Mouse (Mus musculus): Measurements from ENCODE around the gene Susd1. TPM values are rescaled to one million over a fixed set of nuclear protein-coding genes. Genes with fewer than 3 reads are reported as not detected.

The Susd1 gene
- polyA plus RNA-seq, 1 experiment from 2014 or later, result 10.1 TPM

GRCm38 (mm10) chr4:59450906-59451305 lies 12.5 kb upstream of the Susd1 start:
- H3K27me3 ChIP-seq, result no peaks in the 10 kb centered on the region
- H3K4me2 ChIP-seq, result no peak overlapping the region
- H3K9me3 ChIP-seq (replicated peaks), result 0 out of 2 replicates have a peak, but pooled peaks cover 6% of the 10 kb centered on the region
- H3K4me3 ChIP-seq (replicated peaks), result no peak overlapping the region
- no peak for ATAC-seq (replicated peaks; ENCODE audit: low FRiP score)
- no peaks in the 10 kb centered on the region for H3K36me3 ChIP-seq
- H3K27ac ChIP-seq, result peak overlapping the region; percentile 29
- H3K4me1 ChIP-seq, result peaks cover 24% of the 10 kb centered on the region
- no peak overlapping the region for H3K9ac ChIP-seq
- 90% methylated on average over 3 of the region's 3 CpGs for WGBS

GRCm38 (mm10) chr4:59450234-59450854 lies 11.9 kb upstream of the Susd1 start:
- Histone ChIP-seq H3K27ac (peak overlapping the region; percentile 29; the same call in 1 of the 2 replicates), H3K4me3 (replicated peaks) (no peak overlapping the region), H3K27me3 (no peaks in the 10 kb centered on the region), H3K4me1 (peaks cover 27% of the 10 kb centered on the region), H3K36me3 (no peaks in the 10 kb centered on the region), H3K4me2 (no peak overlapping the region), H3K9ac (no peak overlapping the region), H3K9me3 (replicated peaks) (0 out of 2 replicates have a peak, but pooled peaks cover 6% of the 10 kb centered on the region)
- ATAC-seq (replicated peaks; ENCODE audit: low FRiP score), result no peak
- WGBS, result 80% methylated on average over 6 of the region's 6 CpGs

GRCm38 (mm10) chr4:59447296-59447695 lies 8.9 kb upstream of the Susd1 start:
- no peak overlapping the region for H3K4me2 ChIP-seq
- no peaks in the 10 kb centered on the region for H3K36me3 ChIP-seq
- ATAC-seq (replicated peaks; ENCODE audit: low FRiP score), result no peak; the same call in 1 of the 2 replicates
- H3K9ac ChIP-seq, result no peak overlapping the region
- 0 out of 2 replicates have a peak, but pooled peaks cover 6% of the 10 kb centered on the region for H3K9me3 ChIP-seq (replicated peaks)
- 68% methylated on average over 1 of the region's 1 CpGs for WGBS
- no peaks in the 10 kb centered on the region for H3K27me3 ChIP-seq
- H3K27ac ChIP-seq, result no peak overlapping the region; the same call in 1 of the 2 replicates
- no peak overlapping the region for H3K4me3 ChIP-seq (replicated peaks)
- peaks cover 20% of the 10 kb centered on the region for H3K4me1 ChIP-seq

- Histone ChIP-seq H3K4me1 (peaks cover 16% of the 10 kb centered on the region), H3K4me3 (replicated peaks) (no peak overlapping the region), H3K27ac (no peak overlapping the region), H3K4me2 (no peak overlapping the region), H3K9ac (no peak overlapping the region), H3K9me3 (replicated peaks) (0 out of 2 replicates have a peak, but pooled peaks cover 6% of the 10 kb centered on the region), H3K27me3 (no peaks in the 10 kb centered on the region), H3K36me3 (no peaks in the 10 kb centered on the region)
- 57% methylated on average over 6 of the region's 6 CpGs for WGBS
- ATAC-seq (replicated peaks; ENCODE audit: low FRiP score), result no peak
Observed at GRCm38 (mm10) chr4:59445516-59445915, 7.1 kb upstream of the Susd1 start.

- WGBS, result 76% methylated on average over 3 of the region's 3 CpGs
- Histone ChIP-seq H3K36me3 (no peaks in the 10 kb centered on the region), H3K4me1 (peaks cover 14% of the 10 kb centered on the region), H3K9ac (no peak overlapping the region), H3K27ac (no peak overlapping the region), H3K9me3 (replicated peaks) (0 out of 2 replicates have a peak, but pooled peaks cover 6% of the 10 kb centered on the region), H3K27me3 (no peaks in the 10 kb centered on the region), H3K4me3 (replicated peaks) (no peak overlapping the region), H3K4me2 (no peak overlapping the region)
- no peak for ATAC-seq (replicated peaks; ENCODE audit: low FRiP score)
Observed at GRCm38 (mm10) chr4:59444994-59445393, 6.6 kb upstream of the Susd1 start.

GRCm38 (mm10) chr4:59444085-59444484 lies 5.7 kb upstream of the Susd1 start:
- no peak overlapping the region for H3K9ac ChIP-seq
- H3K4me2 ChIP-seq, result no peak overlapping the region
- 0 out of 2 replicates have a peak, but pooled peaks cover 6% of the 10 kb centered on the region for H3K9me3 ChIP-seq (replicated peaks)
- H3K36me3 ChIP-seq, result no peaks in the 10 kb centered on the region
- H3K27ac ChIP-seq, result no peak overlapping the region
- 74% methylated on average over 4 of the region's 4 CpGs for WGBS
- no peak for ATAC-seq (replicated peaks; ENCODE audit: low FRiP score)
- H3K27me3 ChIP-seq, result no peaks in the 10 kb centered on the region
- H3K4me3 ChIP-seq (replicated peaks), result no peak overlapping the region
- H3K4me1 ChIP-seq, result peaks cover 19% of the 10 kb centered on the region

- no peak overlapping the region for H3K4me2 ChIP-seq
- no peak overlapping the region for H3K4me3 ChIP-seq (replicated peaks)
- peaks cover 7% of the 10 kb centered on the region; the same call in 1 of the 2 replicates for H3K27me3 ChIP-seq
- 83% methylated on average over 1 of the region's 1 CpGs for WGBS
- ATAC-seq (replicated peaks; ENCODE audit: low FRiP score), result no peak
- no peak overlapping the region for H3K27ac ChIP-seq
- H3K9ac ChIP-seq, result no peak overlapping the region
- peaks cover 24% of the 10 kb centered on the region for H3K4me1 ChIP-seq
- no peaks in the 10 kb centered on the region for H3K36me3 ChIP-seq
- H3K9me3 ChIP-seq (replicated peaks), result no peaks in the 10 kb centered on the region
Observed at GRCm38 (mm10) chr4:59441265-59441664, 2.8 kb upstream of the Susd1 start.

- no peak for ATAC-seq (replicated peaks; ENCODE audit: low FRiP score)
- H3K27ac ChIP-seq, result no peak overlapping the region
- no peak overlapping the region for H3K9ac ChIP-seq
- H3K9me3 ChIP-seq (replicated peaks), result no peaks in the 10 kb centered on the region
- peaks cover 7% of the 10 kb centered on the region; the same call in 1 of the 2 replicates for H3K27me3 ChIP-seq
- no peaks in the 10 kb centered on the region for H3K36me3 ChIP-seq
- no peak overlapping the region for H3K4me2 ChIP-seq
- peaks cover 20% of the 10 kb centered on the region for H3K4me1 ChIP-seq
- 56% methylated on average over 2 of the region's 2 CpGs for WGBS
- no peak overlapping the region for H3K4me3 ChIP-seq (replicated peaks)
Observed at GRCm38 (mm10) chr4:59439960-59440359, 1.5 kb upstream of the Susd1 start.

GRCm38 (mm10) chr4:59439041-59439440 lies 608 bp upstream of the Susd1 start:
- H3K27ac ChIP-seq, result no peak overlapping the region
- peaks cover 20% of the 10 kb centered on the region for H3K4me1 ChIP-seq
- peak overlapping the region; percentile 68 for H3K4me3 ChIP-seq (replicated peaks)
- H3K9me3 ChIP-seq (replicated peaks), result no peaks in the 10 kb centered on the region
- H3K27me3 ChIP-seq, result peaks cover 7% of the 10 kb centered on the region; the same call in 1 of the 2 replicates
- no peak overlapping the region for H3K9ac ChIP-seq
- ATAC-seq (replicated peaks; ENCODE audit: low FRiP score), result no peak
- 27% methylated on average over 5 of the region's 5 CpGs for WGBS
- H3K36me3 ChIP-seq, result no peaks in the 10 kb centered on the region
- peak overlapping the region; percentile 99 for H3K4me2 ChIP-seq

GRCm38 (mm10) chr4:59435951-59436350 lies 2.5 kb downstream of the Susd1 start:
- no peak overlapping the region for H3K9ac ChIP-seq
- no peak overlapping the region for H3K4me2 ChIP-seq
- H3K36me3 ChIP-seq, result no peaks in the 10 kb centered on the region
- no peak overlapping the region for H3K27ac ChIP-seq
- no peak overlapping the region for H3K4me3 ChIP-seq (replicated peaks)
- H3K27me3 ChIP-seq, result peaks cover 7% of the 10 kb centered on the region; the same call in 1 of the 2 replicates
- H3K4me1 ChIP-seq, result peaks cover 20% of the 10 kb centered on the region
- WGBS, result 89% methylated on average over 4 of the region's 4 CpGs
- no peaks in the 10 kb centered on the region for H3K9me3 ChIP-seq (replicated peaks)
- ATAC-seq (replicated peaks; ENCODE audit: low FRiP score), result no peak

- 68% methylated on average over 3 of the region's 3 CpGs for WGBS
- peak overlapping the region; percentile 58; the same call in 1 of the 2 replicates for H3K27ac ChIP-seq
Observed at GRCm38 (mm10) chr4:59434039-59434438, 4.4 kb downstream of the Susd1 start.

GRCm38 (mm10) chr4:59429128-59429527 lies 9.3 kb downstream of the Susd1 start:
- no peaks in the 10 kb centered on the region for H3K9me3 ChIP-seq (replicated peaks)
- WGBS, result 77% methylated on average over 6 of the region's 6 CpGs
- H3K27me3 ChIP-seq, result no peaks in the 10 kb centered on the region
- H3K9ac ChIP-seq, result no peak overlapping the region
- no peak overlapping the region for H3K4me3 ChIP-seq (replicated peaks)
- no peaks in the 10 kb centered on the region for H3K36me3 ChIP-seq
- no peak overlapping the region for H3K4me2 ChIP-seq
- no peak overlapping the region for H3K27ac ChIP-seq
- H3K4me1 ChIP-seq, result no peaks in the 10 kb centered on the region
- ATAC-seq (replicated peaks; ENCODE audit: low FRiP score), result no peak

More at GRCm38 (mm10) chr4:59434039-59434438, 4.4 kb downstream of the Susd1 start:
- Histone ChIP-seq H3K4me1 (peaks cover 12% of the 10 kb centered on the region), H3K36me3 (no peaks in the 10 kb centered on the region), H3K9me3 (replicated peaks) (no peaks in the 10 kb centered on the region), H3K9ac (no peak overlapping the region), H3K4me2 (no peak overlapping the region), H3K27me3 (peaks cover 7% of the 10 kb centered on the region; the same call in 1 of the 2 replicates), H3K4me3 (replicated peaks) (no peak overlapping the region)
- ATAC-seq (replicated peaks; ENCODE audit: low FRiP score), result peak; percentile 30; the same call in 1 of the 2 replicates

All from kidney, embryonic 15.5 days (tissue).